Mouse (Mus musculus): ENCODE measurements around the gene Syt1.

DNA sequence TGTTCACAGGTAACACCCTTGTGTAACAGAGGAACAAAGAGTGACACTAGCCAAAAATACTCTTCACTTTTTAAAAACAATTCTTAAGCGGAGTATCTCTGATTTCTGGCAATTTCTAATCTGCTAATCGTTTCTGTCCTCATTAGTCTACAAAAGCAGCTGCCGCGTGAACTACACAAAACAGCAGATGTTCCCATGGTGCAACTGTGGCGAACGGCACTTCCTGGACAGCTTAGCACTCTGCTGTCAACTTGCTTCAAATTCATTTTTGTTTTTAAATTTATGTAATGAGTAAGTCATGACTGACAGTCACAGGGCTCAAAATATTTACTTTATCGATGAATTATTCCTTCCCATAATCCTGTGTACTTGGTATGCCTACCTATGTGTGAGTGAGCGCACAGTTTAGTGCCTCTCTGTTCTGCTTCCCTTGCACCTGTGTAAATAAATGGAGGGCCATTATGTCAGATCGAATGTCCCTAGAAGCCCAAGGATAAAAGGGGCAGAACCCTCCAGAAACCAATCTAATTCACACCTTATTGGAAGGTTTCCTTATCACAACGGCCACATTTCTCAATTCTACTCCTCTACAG, 73.8 kb downstream of the Syt1 start:
- TF ChIP-seq POLR2AphosphoS5 (IDR thresholded peaks at IDR 0.05; ENCODE audit: insufficient replicate concordance, low read depth, low read length) (no peak), CTCF (IDR thresholded peaks at IDR 0.05; ENCODE audit: low read depth, low read length) (no peak), GATA1 (IDR thresholded peaks at IDR 0.05; ENCODE audit: borderline replicate concordance, low read length) (no peak), TAL1 (conservative IDR thresholded peaks at IDR 0.05; ENCODE audit: low read depth, low read length) (no peak)

Data from G1E (cell line).